ENCODE assay signal across 20 mouse cellular contexts in the genomic region with DNA sequence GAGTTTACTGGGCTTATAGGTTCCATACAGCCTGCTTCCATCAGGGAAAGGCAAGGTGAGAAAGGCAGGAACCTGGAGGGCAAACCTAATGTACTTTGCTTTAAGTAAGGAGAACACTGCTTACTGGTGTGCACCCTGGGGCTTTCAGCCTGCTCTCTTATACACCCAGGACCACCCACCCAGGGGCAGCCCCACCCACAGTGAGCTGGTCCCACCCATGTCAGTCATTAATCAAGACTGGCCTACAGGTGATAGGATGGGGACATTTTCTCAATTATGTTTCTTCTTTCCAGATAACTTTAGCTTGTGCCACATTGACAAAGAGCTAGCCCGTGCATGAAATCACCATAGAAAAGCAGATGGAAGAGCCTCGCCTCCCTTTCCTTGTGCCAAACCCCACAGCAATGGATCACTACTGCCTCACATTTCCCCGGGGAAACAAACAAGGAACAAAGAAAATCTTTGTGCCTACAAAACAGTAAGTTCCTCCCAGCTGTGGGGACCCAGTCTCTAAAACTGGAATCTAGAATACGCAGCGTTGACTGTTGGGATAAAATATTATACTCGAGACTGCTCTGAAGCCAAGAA.
DNase-seq lines count a peak whose midpoint lies in the region; ATAC-seq and TF ChIP-seq lines count a peak whose summit lies in the region.
"Had no signal": no experiment of that assay in that cellular context is flagged by ENCODE, and none has a peak within 500 bp of the region (broad histone marks: within the 10 kb centered on the region; RNA-seq: fewer than 3 reads in every experiment).

No protein-coding gene starts in this region.

- TF ChIP-seq CTCF in forebrain, postnatal 0 days (IDR thresholded peaks at IDR 0.05; ENCODE audit: low read depth), result no peak
- no peak for TF ChIP-seq CTCF in brain, embryonic 14.5 days (IDR thresholded peaks at IDR 0.05; ENCODE audit: borderline replicate concordance, extremely low read depth, insufficient read depth, insufficient read length)
- no peak for TF ChIP-seq CTCF in cerebellum, adult 2 months (IDR thresholded peaks at IDR 0.05; ENCODE audit: borderline replicate concordance, insufficient read depth, low read depth, low read length)

- H3K9me3 ChIP-seq in forebrain, postnatal 0 days (ENCODE audit: low read length), result no peaks in the 10 kb centered on the region
- no peaks in the 10 kb centered on the region for H3K9me3 ChIP-seq in forebrain, embryonic 12.5 days
- H3K9me3 ChIP-seq: embryonic facial prominence, embryonic 10.5 days; stomach, embryonic 15.5 days had no signal

- ATAC-seq in forebrain, postnatal 0 days, result peak; percentile 43; the same call in 1 of the 2 replicates
- ATAC-seq in forebrain, embryonic 12.5 days (ENCODE audit: low FRiP score), result no peak
- ATAC-seq: intestine, embryonic 16.5 days had no signal

- no peaks in the 10 kb centered on the region for H3K4me1 ChIP-seq in forebrain, postnatal 0 days (ENCODE audit: insufficient read depth)
- H3K4me1 ChIP-seq in forebrain, embryonic 12.5 days, result no peaks in the 10 kb centered on the region; the same call in 1 of the 2 replicates
- no peaks in the 10 kb centered on the region for H3K4me1 ChIP-seq in cerebellum, adult 2 months (ENCODE audit: control insufficient read depth, insufficient read depth, low read length)
- H3K4me1 ChIP-seq: embryonic facial prominence, embryonic 10.5 days; stomach, embryonic 15.5 days had no signal

- H3K9ac ChIP-seq in forebrain, postnatal 0 days, result no peak overlapping the region
- H3K9ac ChIP-seq in forebrain, embryonic 12.5 days, result no peak overlapping the region
- H3K9ac ChIP-seq: stomach, embryonic 15.5 days had no signal

- no peaks in the 10 kb centered on the region for H3K36me3 ChIP-seq in forebrain, postnatal 0 days (ENCODE audit: insufficient read depth)
- no peaks in the 10 kb centered on the region for H3K36me3 ChIP-seq in forebrain, embryonic 12.5 days (replicated peaks)
- H3K36me3 ChIP-seq: embryonic facial prominence, embryonic 10.5 days; stomach, embryonic 15.5 days had no signal

- no peak for DNase-seq in forebrain, postnatal 0 days
- DNase-seq in layer of hippocampus, adult 8-10 months (ENCODE audit: low spot score in 2 of 2), result peak; percentile 21 to 23
- no peak for DNase-seq in layer of hippocampus, adult 9-10 months (ENCODE audit: low spot score)
- DNase-seq in Muller cell, postnatal 12 days (ENCODE audit: inconsistent ontology term), result peak; percentile 46
- peak; percentile 62 for DNase-seq in brain, embryonic 14.5 days (ENCODE audit: low read depth)
- DNase-seq in cerebellum, adult 2 months, result no peak
- no peak for DNase-seq in cerebellum, postnatal 4 days (ENCODE audit: low spot score in 2 of 2)
- DNase-seq: cerebellum, adult 9-11 months; gastrocnemius, adult 2 months; kidney, postnatal 36 days; lung, adult 18-20 months; lung, postnatal 14 days; retina, postnatal 1 day; thymus, adult 18-20 months; thymus, postnatal 4 days had no signal

- no peak overlapping the region for H3K27ac ChIP-seq in forebrain, postnatal 0 days (ENCODE audit: low read depth, low read length)
- H3K27ac ChIP-seq in forebrain, embryonic 12.5 days, result no peak overlapping the region
- no peak overlapping the region for H3K27ac ChIP-seq in cerebellum, adult 2 months (ENCODE audit: insufficient read depth, low read length)
- H3K27ac ChIP-seq: embryonic facial prominence, embryonic 10.5 days; gastrocnemius, adult 2 months; stomach, embryonic 15.5 days had no signal

- no peak for TF ChIP-seq POLR2A in brain, embryonic 14.5 days (IDR thresholded peaks at IDR 0.05; ENCODE audit: borderline replicate concordance, extremely low read depth, insufficient read depth, insufficient read length, poor library complexity, severe bottlenecking)
- no peak for TF ChIP-seq POLR2A in cerebellum, adult 2 months (IDR thresholded peaks at IDR 0.05; ENCODE audit: borderline replicate concordance, insufficient read depth, low read length)

- H3K4me3 ChIP-seq in forebrain, postnatal 0 days (ENCODE audit: low read depth, low read length), result no peak overlapping the region
- H3K4me3 ChIP-seq in forebrain, embryonic 12.5 days (replicated peaks), result no peak overlapping the region
- H3K4me3 ChIP-seq in cerebellum, adult 2 months (replicated peaks; ENCODE audit: insufficient read depth, low read depth, low read length), result no peak overlapping the region
- H3K4me3 ChIP-seq: embryonic facial prominence, embryonic 10.5 days; gastrocnemius, adult 2 months; stomach, embryonic 15.5 days had no signal

- 45% methylated on average over 6 of the region's 6 CpGs for WGBS in forebrain, postnatal 0 days
- WGBS in forebrain, embryonic 12.5 days, result 57% methylated on average over 6 of the region's 6 CpGs
- WGBS in cerebellum, adult 2 months, result 47% methylated on average over 6 of the region's 6 CpGs

- H3K4me2 ChIP-seq in forebrain, postnatal 0 days (ENCODE audit: low read depth), result no peak overlapping the region
- H3K4me2 ChIP-seq in forebrain, embryonic 12.5 days, result no peak overlapping the region
- H3K4me2 ChIP-seq: liver, embryonic 11.5 days; stomach, embryonic 15.5 days had no signal

- no peaks in the 10 kb centered on the region for H3K27me3 ChIP-seq in forebrain, postnatal 0 days (ENCODE audit: insufficient read depth, low read length)
- no peaks in the 10 kb centered on the region for H3K27me3 ChIP-seq in forebrain, embryonic 12.5 days
- no peaks in the 10 kb centered on the region for H3K27me3 ChIP-seq in cerebellum, adult 2 months (ENCODE audit: control insufficient read depth, insufficient read depth, low read length)
- H3K27me3 ChIP-seq: stomach, embryonic 15.5 days had no signal

Comparison
In these comparisons a context has a peak if more than half of its experiments do, and no peak if none do; other contexts are left out.
1. DNase-seq: peak in layer of hippocampus, adult 8-10 months (2 of 2), Muller cell, postnatal 12 days (single experiment) and brain, embryonic 14.5 days (single experiment); none in forebrain, postnatal 0 days (single experiment), layer of hippocampus, adult 9-10 months (single experiment), cerebellum, adult 2 months (0 of 2) and cerebellum, postnatal 4 days (0 of 2).